Mouse (Mus musculus) hindbrain, postnatal 0 days (tissue): ENCODE data around the gene B2m. TPM values are rescaled to one million over a fixed set of nuclear protein-coding genes. Genes with fewer than 3 reads are reported as not detected.
"Not testable (repeated sequence)": the region's sequence is repeated elsewhere in the genome, so short reads cannot be mapped to it uniquely, and the experiment has no call there.

Experiments
- ATAC-seq: fragments of 200-750 bp; cut with Nextera tagmentation; 2 replicates; pipeline ENCODE4 v1.8.0; 2017; ENCODE audit warnings: mild to moderate bottlenecking, moderate TSS enrichment, moderate library complexity
- DNase-seq: peaks from one replicate; pipeline ENCODE4 v3.0.0-alpha.2; 2015; ENCODE audit warnings: low spot score
- H3K27ac ChIP-seq: fragments of 300-500 bp; sonication (generic); 2 replicates; pipeline ENCODE4 v1.5.1; 2014; ENCODE audit warnings: mild to moderate bottlenecking
- H3K27me3 ChIP-seq: fragments of 300-500 bp; sonication (generic); 2 replicates; pipeline ENCODE4 v1.6.1; 2014; ENCODE audit warnings: low read length, mixed read lengths; ENCODE audit not compliant: insufficient read depth
- H3K36me3 ChIP-seq: fragments of 300-500 bp; sonication (generic); 2 replicates; pipeline ENCODE4 v1.6.1; 2014; ENCODE audit warnings: low read length, mixed read lengths; ENCODE audit not compliant: insufficient read depth
- H3K4me1 ChIP-seq: fragments of 300-500 bp; sonication (generic); 2 replicates; pipeline ENCODE4 v1.6.1; 2014; ENCODE audit warnings: antibody characterized with exemption, low read length, mixed read lengths; ENCODE audit not compliant: insufficient read depth
- H3K4me2 ChIP-seq: fragments of 300-500 bp; sonication (generic); 2 replicates; pipeline ENCODE4 v1.6.1; 2014; ENCODE audit warnings: low read depth, mild to moderate bottlenecking, low read length, moderate library complexity, mixed read lengths
- H3K4me3 ChIP-seq: fragments of 300-500 bp; sonication (generic); 2 replicates; pipeline ENCODE4 v1.5.1; 2014; ENCODE audit warnings: low read length
- H3K9ac ChIP-seq: fragments of 300-500 bp; sonication (generic); replicated peaks from 2 replicates; pipeline ENCODE4 v1.6.1; 2014; ENCODE audit warnings: mild to moderate bottlenecking, low read length, moderate library complexity, mixed read lengths
- H3K9me3 ChIP-seq: fragments of 300-500 bp; sonication (generic); 2 replicates; pipeline ENCODE4 v1.6.1; 2016; ENCODE audit warnings: low read length, mixed read lengths
- CTCF ChIP-seq: IDR thresholded peaks from 2 replicates; pipeline ENCODE4 v1.5.1; 2016; ENCODE audit warnings: antibody characterized with exemption, control low read depth, low read depth
- WGBS: fragments of 180-500 bp; shearing (Covaris S2); extraction: QIAGEN DNeasy Blood & Tissue Kit; methylation state at CpG from one replicate; pipeline ENCODE4 v1.1.7; 2014; 5-methylcytosine and 5-hydroxymethylcytosine counted together
- polyA plus RNA-seq: library from polyadenylated mRNA; unstranded; fragments of >200 nt; fragmentation: Nextera tagmentation; extraction: Ambion mirVana; gene quantifications from 2 replicates; pipeline ENCODE4 v1.2.1, GENCODE M21; 2015
- total RNA-seq: library from RNA; depleted of rRNA; stranded (reverse); fragments of >200 nt; gene quantifications from 2 replicates; pipeline ENCODE4 v1.2.3, GENCODE M21; 2014; rRNA removed

The B2m gene
- 101 and 111 TPM in 2 replicates for total RNA-seq
- polyA plus RNA-seq = 208 and 216 TPM in 2 replicates

DNA sequence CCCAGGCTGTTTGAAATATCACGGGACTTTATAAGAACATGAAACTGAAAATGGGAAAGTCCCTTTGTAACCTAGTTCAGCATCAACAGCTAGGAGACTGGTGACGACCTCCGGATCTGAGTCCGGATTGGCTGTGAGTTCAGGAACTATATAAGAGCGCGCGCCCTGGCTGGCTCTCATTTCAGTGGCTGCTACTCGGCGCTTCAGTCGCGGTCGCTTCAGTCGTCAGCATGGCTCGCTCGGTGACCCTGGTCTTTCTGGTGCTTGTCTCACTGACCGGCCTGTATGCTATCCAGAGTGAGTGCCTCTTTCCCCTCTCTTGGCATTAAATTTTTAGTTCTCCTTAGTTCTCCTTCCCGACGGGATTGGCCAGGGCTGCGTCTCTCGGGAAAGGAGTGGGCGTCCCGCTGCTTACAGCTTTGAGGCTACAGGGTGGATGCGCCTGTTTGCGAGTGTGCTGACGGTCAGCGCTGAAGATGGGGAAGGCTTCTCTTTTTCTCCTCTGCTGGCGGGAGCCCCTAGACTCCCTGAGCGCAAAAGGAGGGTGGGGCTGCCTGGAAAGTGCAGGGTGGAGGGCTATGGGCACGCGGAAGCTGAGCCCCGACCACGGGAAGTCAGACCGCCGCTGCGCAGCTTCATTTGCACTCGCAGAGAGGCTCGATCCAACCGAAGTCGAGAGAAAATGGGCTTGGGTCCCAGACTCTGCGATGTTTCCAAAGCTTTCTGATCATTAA is at the start of gene B2m:
B2m (plus strand) TSS at position 179 of the 734 bp plus-strand sequence.
- Histone ChIP-seq H3K9me3 (no peaks in the 10 kb centered on the region), H3K4me1 (0 out of 2 replicates have a peak, but pooled peaks cover 6% of the 10 kb centered on the region), H3K36me3 (no peaks in the 10 kb centered on the region), H3K27me3 (no peaks in the 10 kb centered on the region), H3K27ac (peak within 1 kb of the TSS; percentile 75), H3K4me3 (peak within 1 kb of the TSS; percentile 70), H3K4me2 (peak within 1 kb of the TSS; percentile 92), H3K9ac (peak within 1 kb of the TSS; percentile 71)
- ATAC-seq = peak; percentile 99
- under 1% methylated on average over 40 of the region's 40 CpGs for WGBS
- DNase-seq = peak; percentile 97
- TF ChIP-seq CTCF = peak; percentile 27

GRCm38 (mm10) chr2:122097686-122098085 is 49.8 kb upstream of the B2m start:
- not testable (repeated sequence) for H3K27me3 ChIP-seq, H3K9ac ChIP-seq, H3K27ac ChIP-seq, ATAC-seq, H3K4me3 ChIP-seq, DNase-seq, H3K4me1 ChIP-seq, H3K9me3 ChIP-seq, H3K4me2 ChIP-seq
- WGBS = 84% methylated on average over 5 of the region's 5 CpGs
- H3K36me3 ChIP-seq = peaks cover 46% of the 10 kb centered on the region

DNA sequence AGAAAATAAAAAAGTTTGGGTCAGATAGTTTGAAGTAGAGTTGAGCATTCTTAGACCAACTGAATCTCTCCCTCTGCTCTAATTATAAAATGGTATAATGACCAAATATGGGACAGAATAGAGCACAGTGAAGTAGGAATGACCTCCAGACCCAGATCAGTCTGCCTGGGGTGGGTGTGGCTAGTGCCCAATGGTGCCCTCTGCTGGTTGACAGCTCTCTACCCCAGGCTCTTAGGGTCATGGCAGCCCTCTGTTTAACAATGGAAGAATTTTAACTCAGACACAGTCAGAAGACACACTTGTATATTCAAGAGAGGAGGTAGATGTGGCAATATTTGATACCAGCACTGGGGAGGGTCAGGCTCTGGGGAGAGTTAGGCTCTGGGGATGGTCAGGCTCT is 45.4 kb upstream of the B2m start:
- Histone ChIP-seq H3K36me3 (peaks cover 16% of the 10 kb centered on the region), H3K9me3 (no peaks in the 10 kb centered on the region), H3K27ac (no peak overlapping the region), H3K9ac (no peak overlapping the region), H3K27me3 (no peaks in the 10 kb centered on the region), H3K4me2 (no peak overlapping the region), H3K4me1 (no peaks in the 10 kb centered on the region), H3K4me3 (no peak overlapping the region)
- no peak for DNase-seq
- ATAC-seq = no peak; the same call in 1 of the 2 replicates
- TF ChIP-seq CTCF = 0 out of 2 replicates have a peak, but pooled peaks have one; percentile 17

DNA sequence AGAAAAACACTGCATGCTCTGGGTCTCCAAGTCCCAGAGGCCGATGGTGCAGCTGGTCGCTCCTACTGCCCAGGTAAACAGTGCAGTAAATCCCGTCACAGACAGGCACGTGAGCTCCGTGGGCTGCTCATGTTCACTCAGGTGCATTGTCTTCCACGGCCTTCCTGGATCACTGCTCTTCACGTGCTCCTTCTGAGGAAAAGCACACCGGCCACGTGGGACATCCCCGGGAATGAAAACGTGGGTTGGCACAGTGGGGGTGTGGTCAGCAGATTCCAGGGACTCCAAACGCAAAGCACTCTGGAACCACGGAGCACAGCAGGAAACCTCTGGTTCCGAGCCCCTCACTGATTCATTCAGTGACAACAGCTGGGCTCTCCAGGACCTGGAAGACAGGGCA is 39.4 kb upstream of the B2m start:
- 84% methylated on average over 14 of the region's 14 CpGs for WGBS
- no peak overlapping the region for H3K9ac ChIP-seq
- no peak for ATAC-seq

GRCm38 (mm10) chr2:122109714-122110113 is 37.8 kb upstream of the B2m start:
- peaks cover 21% of the 10 kb centered on the region for H3K36me3 ChIP-seq
- H3K27me3 ChIP-seq = no peaks in the 10 kb centered on the region
- no peak overlapping the region for H3K27ac ChIP-seq
- DNase-seq (no peak), ATAC-seq (no peak)
- no peak overlapping the region for H3K9ac ChIP-seq
- H3K9me3 ChIP-seq = no peaks in the 10 kb centered on the region
- H3K4me3 ChIP-seq = no peak overlapping the region
- 90% methylated on average over 4 of the region's 4 CpGs for WGBS
- TF ChIP-seq CTCF = no peak
- no peak overlapping the region for H3K4me2 ChIP-seq
- H3K4me1 ChIP-seq = no peaks in the 10 kb centered on the region

More for the DNA sequence above, 39.4 kb upstream of the B2m start:
- DNase-seq = no peak
- no peaks in the 10 kb centered on the region for H3K9me3 ChIP-seq
- H3K27me3 ChIP-seq = no peaks in the 10 kb centered on the region
- H3K4me3 ChIP-seq = no peak overlapping the region
- no peak overlapping the region for H3K27ac ChIP-seq
- no peak overlapping the region for H3K4me2 ChIP-seq
- H3K4me1 ChIP-seq = no peaks in the 10 kb centered on the region
- H3K36me3 ChIP-seq = peaks cover 11% of the 10 kb centered on the region
- no peak for TF ChIP-seq CTCF

- H3K27ac ChIP-seq = no peak overlapping the region
- TF ChIP-seq CTCF = no peak
- no peaks in the 10 kb centered on the region for H3K27me3 ChIP-seq
- H3K9ac ChIP-seq = no peak overlapping the region; the same call in 1 of the 2 replicates
- H3K4me2 ChIP-seq = peak overlapping the region; percentile 59
- 89% methylated on average over 2 of the region's 2 CpGs for WGBS
- no peaks in the 10 kb centered on the region for H3K9me3 ChIP-seq
- H3K4me1 ChIP-seq = peaks cover 6% of the 10 kb centered on the region; the same call in 1 of the 2 replicates
- H3K4me3 ChIP-seq = peak overlapping the region; percentile 93; the same call in 1 of the 2 replicates
- H3K36me3 ChIP-seq = peaks cover 12% of the 10 kb centered on the region; the same call in 1 of the 2 replicates
- ATAC-seq (no peak), DNase-seq (no peak)
Observed at GRCm38 (mm10) chr2:122116888-122117287, 30.6 kb upstream of the B2m start.
